Mouse (Mus musculus): ENCODE measurements around the gene Gm21983. TPM values are rescaled to one million over a fixed set of nuclear protein-coding genes. Genes with fewer than 3 reads are reported as not detected.

Gene Gm21983
- polyA plus RNA-seq, 1 experiment from 2014 or later, result not detected

GRCm38 (mm10) chr7:27165007-27165655 is 15.8 kb downstream of the Gm21983 start:
- peak overlapping the region; percentile 82 for H3K9ac ChIP-seq (replicated peaks)
- H3K27ac ChIP-seq (ENCODE audit: low read depth), result peak overlapping the region; percentile 97
- ATAC-seq (no peak), DNase-seq (peak; percentile 50)
- peaks cover 18% of the 10 kb centered on the region for H3K36me3 ChIP-seq (replicated peaks; ENCODE audit: insufficient read depth, low read length)
- WGBS (ENCODE audit: insufficient replicate concordance), result 78% methylated on average over 22 of the region's 23 CpGs
- H3K9me3 ChIP-seq (ENCODE audit: low read length), result no peaks in the 10 kb centered on the region
- H3K4me1 ChIP-seq (ENCODE audit: insufficient read depth), result peaks cover 56% of the 10 kb centered on the region
- H3K27me3 ChIP-seq (ENCODE audit: insufficient read depth, low read length), result no peaks in the 10 kb centered on the region
- peak overlapping the region; percentile 68 for H3K4me3 ChIP-seq (ENCODE audit: low read depth, low read length)
- H3K4me2 ChIP-seq (ENCODE audit: low read depth, low read length), result peak overlapping the region; percentile 61
- no peak for TF ChIP-seq EP300 (IDR thresholded peaks at IDR 0.05; ENCODE audit: low read depth)
- TF ChIP-seq CTCF (IDR thresholded peaks at IDR 0.05; ENCODE audit: low read depth), result no peak

GRCm38 (mm10) chr7:27164112-27164947 is 16.6 kb downstream of the Gm21983 start:
- Histone ChIP-seq H3K36me3 (replicated peaks; ENCODE audit: insufficient read depth, low read length) (peaks cover 26% of the 10 kb centered on the region), H3K9ac (replicated peaks) (peak overlapping the region; percentile 82), H3K4me1 (ENCODE audit: insufficient read depth) (peaks cover 58% of the 10 kb centered on the region), H3K27ac (ENCODE audit: low read depth) (0 out of 2 replicates have a peak overlapping the region, but pooled peaks have one; percentile 97), H3K27me3 (ENCODE audit: insufficient read depth, low read length) (no peaks in the 10 kb centered on the region), H3K9me3 (ENCODE audit: low read length) (no peaks in the 10 kb centered on the region), H3K4me2 (ENCODE audit: low read depth, low read length) (peak overlapping the region; percentile 61), H3K4me3 (ENCODE audit: low read depth, low read length) (peak overlapping the region; percentile 68)
- TF ChIP-seq CTCF (IDR thresholded peaks at IDR 0.05; ENCODE audit: low read depth) (no peak), EP300 (IDR thresholded peaks at IDR 0.05; ENCODE audit: low read depth) (no peak)
- ATAC-seq, result no peak
- WGBS (ENCODE audit: insufficient replicate concordance), result 84% methylated on average over 33 of the region's 33 CpGs
- DNase-seq, result no peak

DNA sequence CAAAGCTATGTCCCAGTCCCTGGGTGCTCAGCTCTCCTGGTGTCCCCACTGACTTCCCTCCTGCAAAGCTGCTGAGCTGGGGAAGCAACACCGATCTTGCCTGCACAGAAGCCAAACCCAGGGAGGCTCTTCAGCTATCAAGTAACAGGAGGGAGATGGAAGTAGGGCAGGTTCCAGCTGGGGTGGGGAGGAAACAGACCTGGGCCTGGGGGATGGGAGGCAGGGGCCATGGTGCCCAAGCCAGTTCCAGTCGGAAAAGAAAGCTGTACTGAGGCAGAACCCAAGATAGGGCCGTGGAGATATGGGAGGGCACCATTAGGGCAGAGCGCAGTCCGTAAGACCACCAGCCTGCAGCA is 17.5 kb downstream of the Gm21983 start:
- DNase-seq (no peak), ATAC-seq (no peak)
- Histone ChIP-seq H3K4me3 (ENCODE audit: low read depth, low read length) (0 out of 2 replicates have a peak overlapping the region, but pooled peaks have one; percentile 15), H3K4me2 (ENCODE audit: low read depth, low read length) (peak overlapping the region; percentile 61), H3K9ac (replicated peaks) (peak overlapping the region; percentile 82), H3K4me1 (ENCODE audit: insufficient read depth) (peaks cover 53% of the 10 kb centered on the region), H3K36me3 (replicated peaks; ENCODE audit: insufficient read depth, low read length) (peaks cover 35% of the 10 kb centered on the region), H3K27ac (ENCODE audit: low read depth) (no peak overlapping the region), H3K9me3 (ENCODE audit: low read length) (no peaks in the 10 kb centered on the region), H3K27me3 (ENCODE audit: insufficient read depth, low read length) (no peaks in the 10 kb centered on the region)
- no peak for TF ChIP-seq EP300 (IDR thresholded peaks at IDR 0.05; ENCODE audit: low read depth)
- TF ChIP-seq CTCF (IDR thresholded peaks at IDR 0.05; ENCODE audit: low read depth), result no peak
- WGBS (ENCODE audit: insufficient replicate concordance), result 79% methylated on average over 5 of the region's 5 CpGs

GRCm38 (mm10) chr7:27162780-27163449 is 18.0 kb downstream of the Gm21983 start:
- DNase-seq, result no peak
- no peaks in the 10 kb centered on the region for H3K9me3 ChIP-seq (ENCODE audit: low read length)
- peak overlapping the region; percentile 61 for H3K4me2 ChIP-seq (ENCODE audit: low read depth, low read length)
- no peak for TF ChIP-seq CTCF (IDR thresholded peaks at IDR 0.05; ENCODE audit: low read depth)
- TF ChIP-seq EP300 (IDR thresholded peaks at IDR 0.05; ENCODE audit: low read depth), result no peak
- H3K27ac ChIP-seq (ENCODE audit: low read depth), result peak overlapping the region; percentile 22; the same call in 1 of the 2 replicates
- WGBS (ENCODE audit: insufficient replicate concordance), result 71% methylated on average over 5 of the region's 5 CpGs
- H3K4me1 ChIP-seq (ENCODE audit: insufficient read depth), result peaks cover 50% of the 10 kb centered on the region
- H3K9ac ChIP-seq (replicated peaks), result peak overlapping the region; percentile 82
- ATAC-seq, result no peak
- H3K4me3 ChIP-seq (ENCODE audit: low read depth, low read length), result 0 out of 2 replicates have a peak overlapping the region, but pooled peaks have one; percentile 15
- peaks cover 39% of the 10 kb centered on the region for H3K36me3 ChIP-seq (replicated peaks; ENCODE audit: insufficient read depth, low read length)
- H3K27me3 ChIP-seq (ENCODE audit: insufficient read depth, low read length), result no peaks in the 10 kb centered on the region

GRCm38 (mm10) chr7:27161744-27162143 is 19.1 kb downstream of the Gm21983 start:
- DNase-seq (no peak), ATAC-seq (no peak)
- H3K9me3 ChIP-seq (ENCODE audit: low read length), result no peaks in the 10 kb centered on the region
- TF ChIP-seq EP300 (IDR thresholded peaks at IDR 0.05; ENCODE audit: low read depth) (no peak), CTCF (IDR thresholded peaks at IDR 0.05; ENCODE audit: low read depth) (no peak)
- H3K9ac ChIP-seq (replicated peaks), result no peak overlapping the region
- WGBS (ENCODE audit: insufficient replicate concordance), result 60% methylated on average over 4 of the region's 4 CpGs
- peaks cover 44% of the 10 kb centered on the region for H3K36me3 ChIP-seq (replicated peaks; ENCODE audit: insufficient read depth, low read length)
- H3K4me1 ChIP-seq (ENCODE audit: insufficient read depth), result peaks cover 43% of the 10 kb centered on the region
- H3K4me3 ChIP-seq (ENCODE audit: low read depth, low read length), result no peak overlapping the region
- no peak overlapping the region for H3K27ac ChIP-seq (ENCODE audit: low read depth)
- no peak overlapping the region for H3K4me2 ChIP-seq (ENCODE audit: low read depth, low read length)
- H3K27me3 ChIP-seq (ENCODE audit: insufficient read depth, low read length), result no peaks in the 10 kb centered on the region

- DNase-seq (no peak), ATAC-seq (no peak)
- no peaks in the 10 kb centered on the region for H3K9me3 ChIP-seq (ENCODE audit: low read length)
- H3K4me3 ChIP-seq (ENCODE audit: low read depth, low read length), result no peak overlapping the region
- peak overlapping the region; percentile 34; the same call in 1 of the 2 replicates for H3K27ac ChIP-seq (ENCODE audit: low read depth)
- H3K4me2 ChIP-seq (ENCODE audit: low read depth, low read length), result no peak overlapping the region
- no peak for TF ChIP-seq CTCF (IDR thresholded peaks at IDR 0.05; ENCODE audit: low read depth)
- no peak for TF ChIP-seq EP300 (IDR thresholded peaks at IDR 0.05; ENCODE audit: low read depth)
- peaks cover 43% of the 10 kb centered on the region for H3K4me1 ChIP-seq (ENCODE audit: insufficient read depth)
- WGBS (ENCODE audit: insufficient replicate concordance), result 73% methylated on average over 3 of the region's 3 CpGs
- no peaks in the 10 kb centered on the region for H3K27me3 ChIP-seq (ENCODE audit: insufficient read depth, low read length)
- peaks cover 44% of the 10 kb centered on the region for H3K36me3 ChIP-seq (replicated peaks; ENCODE audit: insufficient read depth, low read length)
- 0 out of 2 replicates have a peak overlapping the region, but pooled peaks have one; percentile 27 for H3K9ac ChIP-seq (replicated peaks)
Observed at GRCm38 (mm10) chr7:27160921-27161320, 20.0 kb downstream of the Gm21983 start.
